Mouse (Mus musculus): ENCODE results near the gene Gm14226. TPM values are rescaled to one million over a fixed set of nuclear protein-coding genes. Genes with fewer than 3 reads are reported as not detected.
"Not testable (repeated sequence)": the region's sequence is repeated elsewhere in the genome, so short reads cannot be mapped to it uniquely, and the experiment has no call there.

The Gm14226 gene
- polyA plus RNA-seq, 1 experiment = 0.04 TPM

DNA sequence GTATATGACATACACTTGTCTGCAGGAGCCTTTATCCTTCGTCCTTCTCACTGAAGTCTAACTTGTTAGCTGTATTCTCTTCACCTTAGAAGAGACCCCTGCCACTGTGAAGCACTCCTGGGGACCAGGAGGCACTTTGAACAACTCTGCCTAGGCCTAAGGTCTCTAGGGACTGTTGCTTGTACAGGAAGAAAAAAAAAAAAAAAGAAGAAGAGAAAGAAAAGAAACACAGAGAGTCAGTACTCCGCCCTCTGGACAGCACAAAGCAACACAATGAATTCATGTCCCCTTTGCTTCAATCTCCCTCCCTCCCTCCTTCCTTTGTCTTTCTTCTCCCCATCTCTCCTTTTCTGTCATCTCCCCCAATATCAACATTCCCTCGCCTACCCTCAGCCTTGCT lies 27.0 kb downstream of the Gm14226 start:
- 89% methylated on average over 3 of the region's 3 CpGs for whole genome bisulfite sequencing
- DNase-seq (ENCODE audit: low read depth, low spot score) = no peak

DNA sequence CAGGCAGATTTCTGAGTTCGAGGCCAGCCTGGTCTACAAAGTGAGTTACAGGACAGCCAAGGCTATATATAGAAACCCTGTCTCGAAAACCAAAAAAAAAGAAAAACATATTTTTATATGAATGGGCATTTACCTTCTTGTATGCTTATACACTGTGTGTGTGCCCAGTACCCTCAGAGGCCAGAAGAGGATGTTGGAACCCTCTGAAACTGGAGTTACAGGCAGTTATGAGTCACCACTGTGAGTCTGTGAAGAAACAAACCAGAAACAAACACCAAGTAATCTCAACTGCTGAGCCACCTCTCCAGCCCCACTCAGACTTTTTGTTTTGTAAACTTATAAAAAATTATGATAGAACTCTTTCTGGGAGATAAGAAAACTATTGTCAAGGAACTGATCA lies 28.7 kb downstream of the Gm14226 start:
- DNase-seq (ENCODE audit: low read depth, low spot score) = no peak
- 94% methylated on average over 2 of the region's 2 CpGs for WGBS

DNA sequence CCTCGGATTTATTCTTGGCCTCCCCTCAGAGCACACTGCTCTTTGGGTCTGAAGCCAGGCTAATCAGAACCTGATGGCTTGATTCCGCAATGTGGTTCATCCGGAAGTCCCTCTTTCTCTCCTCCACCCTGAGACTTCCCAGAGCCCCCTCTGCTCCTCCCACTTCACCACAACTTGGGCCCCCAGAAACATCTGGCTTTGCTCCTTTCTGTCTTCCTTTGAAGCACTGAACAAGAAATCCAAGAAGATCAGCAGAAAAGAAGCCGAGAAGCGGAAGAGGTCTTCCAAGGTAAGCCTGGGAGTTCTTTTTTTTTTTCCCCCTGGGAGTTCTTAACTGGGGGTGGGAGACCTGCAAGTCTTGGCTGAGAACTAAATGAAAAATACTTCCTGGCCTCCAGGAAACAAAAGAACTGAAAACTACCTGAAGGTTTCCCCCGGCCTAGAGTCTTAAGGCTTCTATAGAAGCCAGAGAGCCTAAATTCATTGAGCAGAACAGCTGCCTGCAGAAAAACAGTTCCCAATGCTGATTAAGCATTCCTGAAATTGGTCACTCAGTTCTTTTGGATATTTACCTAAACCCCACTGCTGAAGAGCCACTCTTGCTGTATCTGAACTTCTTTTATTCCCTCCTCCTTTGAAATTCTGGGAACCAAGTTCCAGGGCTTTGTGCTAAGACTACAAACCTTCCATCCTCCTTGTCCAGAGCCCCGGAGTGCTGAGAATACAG lies 29.5 kb downstream of the Gm14226 start:
- 79% methylated on average over 7 of the region's 7 CpGs for WGBS
- no peak for DNase-seq (ENCODE audit: low read depth, low spot score)

DNA sequence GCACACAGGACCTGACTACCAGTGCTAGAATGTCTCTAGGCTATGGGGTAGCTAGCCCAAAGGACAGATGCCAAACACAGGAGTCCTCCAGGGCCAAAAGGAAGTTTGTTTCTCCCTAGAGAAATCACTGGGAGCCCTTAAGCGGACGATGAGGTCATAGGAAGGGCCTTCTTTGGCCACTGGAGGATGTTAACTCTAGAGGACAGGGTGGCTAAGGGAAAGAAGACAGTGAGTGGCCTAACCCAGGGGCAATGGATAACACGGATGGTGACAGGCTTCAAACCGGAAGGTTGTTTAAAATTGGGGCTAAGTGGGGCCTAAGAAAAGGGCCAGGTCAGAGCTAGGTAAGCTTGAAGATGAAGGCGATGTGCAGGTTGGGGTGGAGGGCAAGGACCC lies 32.0 kb downstream of the Gm14226 start:
- DNase-seq (ENCODE audit: low read depth, low spot score) = no peak
- WGBS = 10% methylated on average over 5 of the region's 5 CpGs

DNA sequence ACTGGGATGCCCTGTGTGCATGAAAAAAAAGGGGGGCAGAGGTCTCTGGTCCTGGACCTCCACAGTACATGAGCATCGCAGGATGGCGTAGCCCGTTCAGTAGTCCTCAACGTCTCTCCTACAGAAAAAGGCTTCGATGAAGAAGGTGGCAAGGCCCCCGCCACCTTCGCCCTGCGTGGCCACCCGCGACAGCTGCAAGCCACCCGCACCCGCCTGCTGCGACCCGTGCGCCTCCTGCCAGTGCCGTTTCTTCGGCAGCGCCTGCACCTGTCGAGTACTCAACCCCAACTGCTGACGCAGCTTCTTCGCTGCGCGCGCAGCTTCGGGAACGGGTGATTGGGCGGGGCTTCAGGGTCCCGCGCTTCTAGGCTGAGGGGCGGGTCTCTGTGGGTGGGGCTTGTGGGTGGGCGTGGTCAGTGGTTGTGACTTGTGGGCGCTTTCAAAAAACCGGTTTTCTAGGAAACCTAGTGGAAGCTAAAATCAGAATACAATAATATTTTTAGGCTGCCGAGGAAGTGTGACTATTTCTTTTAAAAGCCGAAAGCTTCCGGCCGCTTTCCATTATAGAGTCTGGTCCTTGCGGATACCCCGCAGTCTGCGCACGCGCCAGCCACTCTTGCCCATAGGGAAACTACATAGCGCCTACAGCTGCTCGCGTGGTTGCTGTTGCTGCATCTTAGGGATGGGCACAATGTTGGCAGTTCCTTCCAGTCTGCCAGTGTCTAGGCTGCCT lies 32.6 kb downstream of the Gm14226 start:
- under 1% methylated on average over 45 of the region's 45 CpGs for WGBS
- DNase-seq (ENCODE audit: low read depth, low spot score) = peak; percentile 94

DNA sequence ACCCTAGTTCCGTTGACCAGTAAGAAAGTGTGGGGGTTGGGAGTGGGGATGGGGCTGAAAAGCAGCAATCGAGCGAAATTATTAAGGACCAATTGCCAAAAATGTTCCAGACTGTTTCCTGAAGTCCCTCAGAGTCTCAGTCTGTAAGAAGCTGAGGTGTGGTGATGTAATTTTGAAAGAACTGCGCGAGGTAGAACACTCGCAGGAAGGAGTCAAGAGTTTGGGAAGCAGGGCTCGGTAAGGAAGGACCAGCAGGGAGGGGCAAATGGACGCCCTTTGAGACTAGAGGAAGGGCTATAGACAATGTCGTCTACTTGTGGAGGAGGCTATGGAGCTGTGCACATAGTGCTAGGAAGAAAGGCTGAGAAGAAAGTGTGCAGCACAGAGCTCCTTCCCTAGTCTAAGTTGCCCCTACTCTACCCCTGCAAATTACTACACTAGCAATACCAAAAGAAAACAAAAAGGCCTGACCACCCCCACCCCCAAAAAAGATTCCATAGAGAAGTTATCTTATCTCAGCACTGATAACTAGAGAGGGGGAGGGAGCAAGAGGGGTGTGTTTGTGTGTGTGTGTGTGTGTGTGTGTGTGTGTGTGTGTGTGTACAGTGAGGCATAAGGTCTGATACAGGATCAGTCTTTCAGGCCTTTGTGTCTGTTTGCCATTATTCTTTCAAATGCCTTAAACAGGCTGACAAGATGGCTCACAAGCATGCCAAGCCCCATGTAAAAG lies 33.7 kb downstream of the Gm14226 start:
- 11% methylated on average over 9 of the region's 9 CpGs for WGBS
- DNase-seq (ENCODE audit: low read depth, low spot score) = no peak

DNA sequence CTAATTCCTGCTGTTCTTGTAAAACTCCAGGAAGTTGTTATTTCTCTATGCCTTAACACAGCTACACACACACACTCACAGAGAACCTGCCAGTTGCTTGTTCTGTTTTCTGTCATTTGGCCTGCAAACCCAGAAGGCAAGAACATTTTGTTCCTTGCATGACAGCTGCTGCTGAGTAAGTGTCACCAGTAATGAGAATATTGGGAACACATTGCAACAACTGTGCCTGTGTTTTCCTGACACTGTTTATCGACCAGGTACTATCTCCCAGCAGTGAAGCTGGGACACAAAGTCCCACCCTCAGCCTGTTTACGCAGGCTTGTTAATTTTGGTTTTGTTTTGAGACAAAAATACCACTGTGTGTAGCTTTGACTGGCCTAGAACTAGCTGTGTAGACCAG lies 34.6 kb downstream of the Gm14226 start:
- DNase-seq (ENCODE audit: low read depth, low spot score) = no peak
- 51% methylated on average over 2 of the region's 2 CpGs for WGBS

DNA sequence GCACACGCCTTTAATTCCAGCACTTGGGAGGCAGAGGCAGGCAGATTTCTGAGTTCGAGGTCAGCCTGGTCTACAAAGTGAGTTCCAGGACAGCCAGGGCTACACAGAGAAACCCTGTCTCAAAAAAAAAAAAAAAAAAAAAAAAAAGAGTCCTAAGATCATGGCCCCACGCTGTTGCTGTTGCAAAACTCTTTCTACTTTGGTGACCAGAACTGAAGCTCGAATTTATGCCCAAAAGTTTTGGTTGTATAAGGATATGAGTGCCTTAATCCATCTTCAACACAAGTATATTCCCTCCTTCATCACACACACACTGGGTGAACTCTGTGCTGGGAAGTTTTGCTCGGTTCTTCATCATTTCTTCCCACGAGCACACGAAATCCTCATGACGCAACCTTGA lies 35.4 kb downstream of the Gm14226 start:
- WGBS = 96% methylated on average over 8 of the region's 8 CpGs
- not testable (repeated sequence) for DNase-seq (ENCODE audit: low read depth, low spot score)

DNA sequence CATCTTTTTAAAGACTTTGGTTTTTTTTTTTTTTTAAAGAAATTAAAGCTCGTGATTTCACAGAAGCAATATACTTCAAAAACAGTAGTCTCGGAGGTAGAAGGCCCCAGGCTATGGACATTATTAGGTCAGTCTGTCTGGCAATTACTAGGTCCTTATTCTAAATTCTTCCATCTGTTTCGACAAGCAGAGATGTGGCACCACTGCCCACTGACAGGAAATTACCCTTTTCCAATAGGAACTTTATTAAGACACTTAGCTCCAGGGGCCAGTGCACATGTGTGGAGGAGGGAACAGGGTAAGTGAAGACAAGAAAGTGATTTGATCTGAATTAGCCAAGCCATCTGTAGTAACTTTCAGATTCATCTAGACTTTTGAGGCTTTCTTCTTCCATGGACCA lies 36.6 kb downstream of the Gm14226 start:
- WGBS = 95% methylated on average over 3 of the region's 3 CpGs
- DNase-seq (ENCODE audit: low read depth, low spot score) = no peak

DNA sequence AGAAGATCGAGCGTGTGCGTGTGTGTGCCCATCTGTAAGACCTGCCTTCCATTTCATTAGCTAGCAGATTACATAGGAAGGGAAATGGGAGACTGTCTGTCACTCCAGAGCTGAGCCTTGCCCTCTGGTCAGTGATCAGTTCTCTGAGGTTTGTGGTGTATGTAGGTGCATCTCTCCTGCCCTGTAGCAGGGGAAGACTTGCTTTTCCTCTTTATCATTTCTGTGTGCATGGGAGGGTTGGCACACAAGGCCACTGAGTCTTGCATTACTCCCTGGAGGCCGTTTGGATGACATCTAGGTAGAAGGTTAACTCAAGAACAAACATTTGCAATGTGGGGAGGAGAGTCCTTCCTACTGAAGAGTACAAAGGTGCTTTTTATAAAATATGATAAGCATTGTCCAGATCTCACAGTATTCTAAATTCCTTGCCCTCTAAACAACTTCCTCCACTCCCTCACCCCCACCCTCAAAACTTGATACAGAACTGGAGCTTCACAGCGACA lies 38.1 kb downstream of the Gm14226 start:
- WGBS = 28% methylated on average over 5 of the region's 5 CpGs
- no peak for DNase-seq (ENCODE audit: low read depth, low spot score)

DNA sequence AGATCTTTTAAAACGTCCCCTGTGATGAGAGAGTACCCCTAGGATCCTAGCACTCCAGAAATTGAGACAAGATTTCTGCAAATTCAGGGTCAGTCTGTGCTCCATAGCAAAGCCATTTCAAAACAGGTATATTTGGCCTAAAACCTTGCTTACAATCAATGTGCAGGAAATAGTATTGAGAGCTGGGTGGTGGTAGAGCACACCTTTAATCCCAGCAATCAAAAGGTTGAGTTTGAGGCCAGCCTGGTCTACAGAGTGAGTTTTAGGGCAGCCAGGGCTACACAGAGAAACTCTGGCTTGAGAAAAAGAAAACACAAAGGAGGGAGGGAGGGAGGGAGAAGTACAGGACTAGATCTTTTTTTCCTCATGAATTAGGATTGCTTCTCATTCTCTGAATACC lies 39.3 kb downstream of the Gm14226 start:
- no peak for DNase-seq (ENCODE audit: low read depth, low spot score)
- WGBS = 64% methylated on average over 1 of the region's 1 CpGs

DNA sequence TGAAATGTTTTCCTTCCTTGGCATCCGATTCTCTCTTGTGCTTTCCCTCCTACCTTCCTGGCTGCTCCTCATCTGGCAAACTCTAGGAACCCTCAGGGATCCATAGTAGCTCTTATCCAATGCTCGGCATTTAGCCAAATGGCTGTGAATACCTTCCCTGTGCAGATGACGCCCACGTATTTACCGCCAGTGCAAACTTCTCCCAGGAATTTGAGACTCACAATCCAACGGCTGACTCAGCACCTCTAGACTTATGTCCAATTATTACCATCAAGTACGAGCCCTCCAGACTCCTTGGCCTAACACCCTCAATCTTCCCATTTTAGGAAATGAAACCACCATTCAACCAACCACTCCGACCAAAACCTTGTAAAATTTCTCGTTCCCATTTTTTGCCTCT lies 53.0 kb downstream of the Gm14226 start:
- 61% methylated on average over 9 of the region's 9 CpGs for WGBS
- no peak for DNase-seq (ENCODE audit: low read depth, low spot score)

DNA sequence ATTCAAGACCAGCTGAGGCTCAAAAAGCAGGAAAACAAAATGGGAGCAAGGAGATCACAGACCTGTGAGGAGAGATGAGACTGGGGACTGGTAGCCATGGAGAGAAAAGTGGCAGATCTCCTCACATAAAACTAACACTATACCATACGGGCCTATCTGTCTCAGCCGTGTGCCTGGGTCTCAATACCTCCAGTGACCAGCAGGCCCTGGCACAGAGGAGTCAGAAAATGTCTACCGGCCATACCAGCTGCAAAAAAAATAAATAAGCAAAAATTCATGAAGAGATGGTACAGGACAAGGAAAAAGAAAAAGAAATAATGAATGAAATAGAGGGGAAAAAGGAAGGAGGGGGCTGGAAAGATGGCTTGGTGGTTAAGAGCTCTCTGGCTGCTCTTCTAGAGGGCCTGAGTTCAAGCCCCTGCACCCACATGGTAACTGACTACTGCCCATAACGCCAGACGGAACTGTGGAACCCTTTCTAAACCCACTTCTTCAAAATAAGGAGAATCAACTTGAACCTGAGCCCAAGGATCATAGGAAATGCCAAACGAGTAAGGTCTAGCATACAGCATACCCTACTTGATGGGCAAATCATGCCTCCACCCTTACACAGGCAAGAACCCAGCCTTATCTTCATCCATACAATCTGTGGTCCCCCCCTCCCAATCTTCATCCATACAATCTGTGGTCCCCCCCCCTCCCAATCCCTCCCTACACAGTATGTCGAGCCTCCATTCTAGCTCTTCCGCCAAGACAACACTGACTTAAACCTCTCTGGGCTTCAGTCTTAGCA lies 54.5 kb downstream of the Gm14226 start:
- WGBS = 70% methylated on average over 8 of the region's 8 CpGs
- DNase-seq (ENCODE audit: low read depth, low spot score) = no peak

DNA sequence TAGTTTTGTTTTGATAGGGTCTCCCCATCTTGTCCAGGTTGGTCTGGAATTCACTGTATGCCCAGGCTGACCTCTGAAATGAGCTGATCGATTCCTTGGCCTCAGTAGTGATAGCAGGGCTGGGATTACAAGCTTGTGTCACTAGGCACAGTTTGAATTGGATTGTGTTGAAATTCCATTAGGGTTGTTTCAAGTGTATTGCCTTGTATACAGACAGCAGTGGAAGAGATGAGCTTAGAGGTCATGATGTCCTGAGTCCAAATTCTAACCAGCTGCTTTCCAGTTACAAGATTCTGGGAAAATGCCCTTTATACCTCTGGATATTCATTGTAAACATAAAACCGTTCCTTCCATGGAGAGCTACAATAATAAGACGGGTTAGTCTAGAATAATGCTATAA lies 55.3 kb downstream of the Gm14226 start:
- no peak for DNase-seq (ENCODE audit: low read depth, low spot score)

DNA sequence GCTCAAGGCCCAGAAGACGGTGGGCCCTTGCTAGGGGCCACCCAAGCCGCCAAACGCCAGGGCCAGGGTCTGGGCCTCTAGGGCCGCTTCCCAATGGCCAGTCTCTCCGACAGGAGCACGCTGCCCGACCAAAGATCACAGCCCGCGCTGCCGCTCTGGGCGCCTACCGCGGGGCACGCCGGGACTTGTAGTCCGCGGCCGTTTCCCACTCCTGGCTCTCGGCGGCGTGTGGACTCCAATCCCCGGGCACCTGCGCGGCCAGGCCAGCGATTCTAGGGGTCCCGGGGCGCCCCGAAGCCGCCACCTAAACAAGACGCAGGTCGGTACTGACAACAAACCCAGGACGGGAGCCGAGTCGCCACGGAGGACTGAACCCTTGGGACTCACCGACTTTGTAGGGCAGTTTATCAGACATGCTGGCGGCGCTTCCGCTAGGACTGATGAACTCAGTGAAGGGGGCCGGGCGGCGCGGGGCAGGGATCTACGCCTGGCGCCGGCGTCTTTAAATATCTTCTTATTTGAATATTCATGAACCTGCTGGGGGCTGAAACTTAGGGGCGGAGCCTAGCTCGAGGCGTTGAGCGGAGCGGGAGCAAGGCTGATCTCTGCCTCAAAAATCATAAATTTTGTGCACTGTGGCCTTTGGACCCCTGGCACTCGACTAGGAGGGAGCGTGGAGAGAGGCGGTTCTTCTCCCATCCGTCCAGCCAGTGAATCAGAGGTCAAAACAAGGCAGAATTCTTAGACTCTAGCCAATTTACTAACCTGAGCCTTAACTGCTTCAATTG lies 56.1 kb downstream of the Gm14226 start, which contains the start of gene Ahcy:
Gene Ahcy, minus strand, starts transcription at position 520 of the 788 bp plus-strand sequence.
- peak; percentile 86 for DNase-seq (ENCODE audit: low read depth, low spot score)
- WGBS = under 1% methylated on average over 56 of the region's 56 CpGs

More for the DNA sequence above, 55.3 kb downstream of the Gm14226 start:
- 7% methylated on average over 3 of the region's 3 CpGs for WGBS

DNA sequence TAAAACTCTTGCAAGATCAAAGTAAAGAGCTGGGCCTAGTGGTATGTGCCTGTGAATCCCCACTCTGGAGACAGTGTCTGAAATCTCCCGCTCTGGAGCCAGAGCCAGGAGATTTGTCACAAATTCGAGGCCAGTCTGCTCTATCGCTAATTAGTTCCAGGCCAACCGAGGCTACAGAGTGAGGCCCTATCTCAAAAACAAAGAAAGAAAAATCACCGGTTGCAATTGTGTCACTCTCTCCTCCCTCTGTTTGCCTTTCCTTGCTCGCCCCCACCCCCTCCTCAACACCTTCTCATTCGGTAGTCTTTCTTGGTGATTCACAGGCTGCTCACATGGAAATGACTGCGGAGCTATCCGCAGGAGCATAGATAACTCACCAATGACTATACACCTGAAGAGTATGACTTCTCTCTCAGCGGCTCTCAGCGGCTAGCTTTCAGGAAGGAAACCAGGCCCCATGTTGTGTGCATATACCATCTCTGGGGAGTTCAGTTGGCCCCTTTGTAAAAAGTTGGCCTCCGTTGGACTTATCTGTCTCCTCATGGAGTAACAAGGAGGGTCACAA lies 56.8 kb downstream of the Gm14226 start:
- DNase-seq (ENCODE audit: low read depth, low spot score) = no peak
- WGBS = 23% methylated on average over 12 of the region's 12 CpGs

DNA sequence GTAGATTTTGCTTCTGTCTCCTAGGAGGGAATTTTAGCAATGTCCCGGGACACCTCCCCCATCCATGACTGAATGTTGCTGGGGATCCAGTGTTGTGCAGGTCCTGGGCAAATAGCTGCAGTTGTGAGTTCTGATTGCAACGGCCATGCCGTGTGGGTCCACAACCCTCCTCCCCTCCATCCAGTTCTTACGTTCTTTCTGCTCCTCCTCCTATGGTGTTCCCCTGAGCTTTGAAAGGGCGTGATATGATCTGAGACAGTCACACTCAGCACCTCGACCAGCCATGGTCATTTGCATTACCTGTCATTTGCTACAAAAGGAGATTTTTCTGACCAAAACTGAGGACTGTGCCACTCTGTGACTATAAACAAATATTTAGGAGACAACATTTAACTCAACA lies 57.6 kb downstream of the Gm14226 start:
- WGBS = 79% methylated on average over 6 of the region's 6 CpGs
- DNase-seq (ENCODE audit: low read depth, low spot score) = no peak

Data from large intestine, adult 2 months (tissue).